Mouse (Mus musculus) frontal cortex, adult 2 months (tissue): Measurements from ENCODE around the gene Scgb1b12. TPM values are rescaled to one million over a fixed set of nuclear protein-coding genes. Genes with fewer than 3 reads are reported as not detected.
"Not testable (repeated sequence)": the region's sequence is repeated elsewhere in the genome, so short reads cannot be mapped to it uniquely, and the experiment has no call there.

ENCODE experiments used
- DNase-seq, 2 experiments: peaks; one replicate each; pipeline ENCODE4 v3.0.0; 2022; ENCODE audit warnings: low spot score in 1 of 2; ENCODE audit errors: extremely low spot score in 1 of 2
- polyA plus RNA-seq: library from polyadenylated mRNA; depleted of rRNA; stranded (reverse); fragments of >200 nt; gene quantifications from 2 replicates; pipeline ENCODE4 v1.2.3, GENCODE M21; 2012; rRNA removed

Gene Scgb1b12
- polyA plus RNA-seq: not detected in 2 replicates

DNA sequence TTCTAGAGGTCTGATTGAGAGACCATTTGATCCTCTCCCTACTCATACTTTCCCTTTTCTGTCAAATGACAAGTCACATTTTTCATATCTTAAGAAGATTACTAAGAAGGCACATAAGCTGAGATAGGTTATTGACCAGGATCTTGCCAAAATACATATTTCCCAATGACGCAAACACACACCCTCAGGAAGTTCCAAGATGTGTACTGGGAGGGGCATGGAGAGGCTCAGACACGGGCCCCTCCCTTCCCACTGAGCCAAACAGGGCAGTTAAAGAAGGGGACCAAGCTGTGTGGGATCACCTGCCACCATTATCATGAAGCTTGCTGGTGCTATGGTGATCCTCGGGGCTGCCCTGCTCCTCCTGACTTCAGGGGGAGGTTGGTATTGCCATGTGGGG lies at the start of gene Scgb1b12:
Scgb1b12 (plus strand) TSS at position 301 of the 400 bp plus-strand sequence.
- DNase-seq: not testable (repeated sequence)

DNA sequence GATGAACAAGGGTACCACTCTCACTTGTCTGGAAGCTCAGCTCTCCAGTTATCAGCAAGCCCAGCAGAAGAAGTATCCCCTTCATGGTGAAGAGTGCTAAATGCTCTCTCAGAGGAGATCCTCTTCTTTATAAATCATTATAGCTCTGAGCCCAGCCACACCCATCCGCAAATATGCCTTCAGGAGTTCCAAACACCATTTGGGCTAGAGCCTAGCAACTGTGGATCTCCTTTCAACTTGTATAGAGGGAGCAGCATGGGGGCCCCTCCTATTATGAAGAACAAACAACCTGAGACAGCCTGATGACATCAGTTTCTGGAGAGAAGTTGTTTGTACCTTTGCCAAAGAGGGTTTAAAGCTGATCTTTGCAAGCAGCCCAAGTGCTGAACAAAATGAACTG lies 6.8 kb upstream of the Scgb1b12 start, which contains the start of gene Scgb2b12:
Scgb2b12 (minus strand) TSS at position 101 of the 400 bp plus-strand sequence.
- DNase-seq: not testable (repeated sequence)

Other genes starting within 250 kb of the Scgb1b12 start
- gene Scgb1b10, start 233.3 kb upstream of the Scgb1b12 start, polyA plus RNA-seq: not detected in 2 replicates
- gene Scgb2b11, start 123.0 kb upstream of the Scgb1b12 start, polyA plus RNA-seq: not detected in 2 replicates
- gene Scgb1b11, start 111.3 kb upstream of the Scgb1b12 start, polyA plus RNA-seq: not detected in 2 replicates
- not detected in 2 replicates for gene Scgb2b12, start 6.9 kb upstream of the Scgb1b12 start, polyA plus RNA-seq
- not detected in 2 replicates for gene Scgb1b29, start 107.4 kb downstream of the Scgb1b12 start, polyA plus RNA-seq